Mouse (Mus musculus): ENCODE results near the gene Adamtsl5. TPM values are rescaled to one million over a fixed set of nuclear protein-coding genes. Genes with fewer than 3 reads are reported as not detected.
A peak's percentile ranks its signal among the peaks of the same experiment; 100 is the strongest.

Gene Adamtsl5
- polyA plus RNA-seq, 1 experiment from 2014 or later, result 0.18 TPM

- WGBS, result 79% methylated on average over 54 of the region's 54 CpGs
- peaks cover 100% of the 10 kb centered on the region for H3K36me3 ChIP-seq (ENCODE audit: poor library complexity, severe bottlenecking)
Measured at GRCm38 (mm10) chr10:80312586-80313504, 35.4 kb downstream of the Adamtsl5 start.

GRCm38 (mm10) chr10:80311560-80311959, 36.7 kb downstream of the Adamtsl5 start:
- Histone ChIP-seq H3K27ac (no peak overlapping the region), H3K9ac (no peak overlapping the region), H3K4me3 (no peak overlapping the region), H3K4me1 (peaks cover 39% of the 10 kb centered on the region), H3K4me2 (no peak overlapping the region), H3K9me3 (replicated peaks) (no peaks in the 10 kb centered on the region), H3K36me3 (ENCODE audit: poor library complexity, severe bottlenecking) (peaks cover 100% of the 10 kb centered on the region), H3K27me3 (0 out of 2 replicates have a peak, but pooled peaks cover 3% of the 10 kb centered on the region)
- 91% methylated on average over 15 of the region's 16 CpGs for WGBS
- ATAC-seq, result no peak

More at GRCm38 (mm10) chr10:80312586-80313504, 35.4 kb downstream of the Adamtsl5 start:
- ATAC-seq, result no peak
- no peak overlapping the region for H3K27ac ChIP-seq
- H3K4me2 ChIP-seq, result no peak overlapping the region
- H3K9me3 ChIP-seq (replicated peaks), result no peaks in the 10 kb centered on the region
- no peak overlapping the region for H3K9ac ChIP-seq
- H3K4me3 ChIP-seq, result no peak overlapping the region
- H3K4me1 ChIP-seq, result peaks cover 50% of the 10 kb centered on the region
- H3K27me3 ChIP-seq, result 0 out of 2 replicates have a peak, but pooled peaks cover 3% of the 10 kb centered on the region

- H3K4me2 ChIP-seq, result peak overlapping the region; percentile 35
- peak overlapping the region; percentile 14 for H3K4me3 ChIP-seq
- peaks cover 84% of the 10 kb centered on the region for H3K36me3 ChIP-seq (ENCODE audit: poor library complexity, severe bottlenecking)
- no peak overlapping the region for H3K27ac ChIP-seq
- H3K9ac ChIP-seq, result peak overlapping the region; percentile 40; the same call in 1 of the 2 replicates
- WGBS, result 32% methylated on average over 25 of the region's 25 CpGs
- no peak for ATAC-seq
- no peaks in the 10 kb centered on the region for H3K9me3 ChIP-seq (replicated peaks)
- H3K27me3 ChIP-seq, result no peaks in the 10 kb centered on the region
- peaks cover 59% of the 10 kb centered on the region for H3K4me1 ChIP-seq
Measured at GRCm38 (mm10) chr10:80304862-80305261, 43.4 kb downstream of the Adamtsl5 start.

- H3K27ac ChIP-seq, result no peak overlapping the region
- H3K4me1 ChIP-seq, result peaks cover 63% of the 10 kb centered on the region
- H3K4me2 ChIP-seq, result peak overlapping the region; percentile 35
- H3K36me3 ChIP-seq (ENCODE audit: poor library complexity, severe bottlenecking), result peaks cover 80% of the 10 kb centered on the region
- peak overlapping the region; percentile 14; the same call in 1 of the 2 replicates for H3K4me3 ChIP-seq
- H3K27me3 ChIP-seq, result no peaks in the 10 kb centered on the region
- H3K9ac ChIP-seq, result peak overlapping the region; percentile 40; the same call in 1 of the 2 replicates
- H3K9me3 ChIP-seq (replicated peaks), result no peaks in the 10 kb centered on the region
- ATAC-seq, result no peak
- 36% methylated on average over 12 of the region's 12 CpGs for WGBS
Measured at GRCm38 (mm10) chr10:80304458-80304857, 43.8 kb downstream of the Adamtsl5 start.

- Histone ChIP-seq H3K4me1 (peaks cover 78% of the 10 kb centered on the region), H3K9ac (peak overlapping the region; percentile 99), H3K9me3 (replicated peaks) (no peaks in the 10 kb centered on the region), H3K27ac (peak overlapping the region; percentile 26; the same call in 1 of the 2 replicates), H3K4me3 (peak overlapping the region; percentile 73), H3K4me2 (peak overlapping the region; percentile 86), H3K27me3 (no peaks in the 10 kb centered on the region), H3K36me3 (ENCODE audit: poor library complexity, severe bottlenecking) (peaks cover 60% of the 10 kb centered on the region)
- no peak for ATAC-seq
- 21% methylated on average over 9 of the region's 9 CpGs for WGBS
Measured at GRCm38 (mm10) chr10:80302471-80302881, 45.7 kb downstream of the Adamtsl5 start.

GRCm38 (mm10) chr10:80302082-80302355, 46.2 kb downstream of the Adamtsl5 start:
- 62% methylated on average over 5 of the region's 5 CpGs for WGBS
- Histone ChIP-seq H3K4me3 (peak overlapping the region; percentile 73), H3K36me3 (ENCODE audit: poor library complexity, severe bottlenecking) (peaks cover 55% of the 10 kb centered on the region), H3K9me3 (replicated peaks) (no peaks in the 10 kb centered on the region), H3K27ac (peak overlapping the region; percentile 98; the same call in 1 of the 2 replicates), H3K27me3 (no peaks in the 10 kb centered on the region), H3K9ac (peak overlapping the region; percentile 99), H3K4me2 (peak overlapping the region; percentile 86), H3K4me1 (peaks cover 83% of the 10 kb centered on the region)
- ATAC-seq, result no peak

- peaks cover 50% of the 10 kb centered on the region for H3K36me3 ChIP-seq (ENCODE audit: poor library complexity, severe bottlenecking)
- ATAC-seq, result no peak; the same call in 1 of the 2 replicates
- H3K4me3 ChIP-seq, result peak overlapping the region; percentile 73
- no peaks in the 10 kb centered on the region for H3K9me3 ChIP-seq (replicated peaks)
- peak overlapping the region; percentile 86 for H3K4me2 ChIP-seq
- peak overlapping the region; percentile 99 for H3K9ac ChIP-seq
- 70% methylated on average over 9 of the region's 10 CpGs for WGBS
- H3K27me3 ChIP-seq, result no peaks in the 10 kb centered on the region
- H3K4me1 ChIP-seq, result peaks cover 88% of the 10 kb centered on the region
- peak overlapping the region; percentile 98 for H3K27ac ChIP-seq
Measured at GRCm38 (mm10) chr10:80301256-80302081, 46.7 kb downstream of the Adamtsl5 start.

- Histone ChIP-seq H3K4me2 (peak overlapping the region; percentile 86), H3K4me3 (peak overlapping the region; percentile 73), H3K9ac (peak overlapping the region; percentile 99), H3K4me1 (peaks cover 91% of the 10 kb centered on the region), H3K27ac (peak overlapping the region; percentile 98), H3K9me3 (replicated peaks) (no peaks in the 10 kb centered on the region), H3K36me3 (ENCODE audit: poor library complexity, severe bottlenecking) (peaks cover 42% of the 10 kb centered on the region), H3K27me3 (no peaks in the 10 kb centered on the region)
- 5% methylated on average over 11 of the region's 11 CpGs for WGBS
- peak; percentile 83 for ATAC-seq
Measured at GRCm38 (mm10) chr10:80300672-80301181, 47.5 kb downstream of the Adamtsl5 start.

GRCm38 (mm10) chr10:80299824-80300223, 48.4 kb downstream of the Adamtsl5 start:
- H3K4me1 ChIP-seq, result peaks cover 94% of the 10 kb centered on the region
- ATAC-seq, result no peak
- WGBS, result 43% methylated on average over 10 of the region's 10 CpGs
- peak overlapping the region; percentile 99 for H3K9ac ChIP-seq
- H3K4me3 ChIP-seq, result peak overlapping the region; percentile 73
- H3K27ac ChIP-seq, result peak overlapping the region; percentile 98
- H3K36me3 ChIP-seq (ENCODE audit: poor library complexity, severe bottlenecking), result peaks cover 36% of the 10 kb centered on the region
- H3K27me3 ChIP-seq, result no peaks in the 10 kb centered on the region
- H3K9me3 ChIP-seq (replicated peaks), result no peaks in the 10 kb centered on the region
- H3K4me2 ChIP-seq, result peak overlapping the region; percentile 86

- H3K4me2 ChIP-seq, result peak overlapping the region; percentile 86
- H3K4me1 ChIP-seq, result peaks cover 94% of the 10 kb centered on the region
- H3K27me3 ChIP-seq, result no peaks in the 10 kb centered on the region
- 4% methylated on average over 15 of the region's 15 CpGs for WGBS
- no peak for ATAC-seq
- H3K4me3 ChIP-seq, result peak overlapping the region; percentile 73
- peak overlapping the region; percentile 98 for H3K27ac ChIP-seq
- H3K9ac ChIP-seq, result peak overlapping the region; percentile 99
- H3K36me3 ChIP-seq (ENCODE audit: poor library complexity, severe bottlenecking), result peaks cover 36% of the 10 kb centered on the region
- no peaks in the 10 kb centered on the region for H3K9me3 ChIP-seq (replicated peaks)
Measured at GRCm38 (mm10) chr10:80299301-80299700, 48.9 kb downstream of the Adamtsl5 start.

GRCm38 (mm10) chr10:80298571-80299281, 49.5 kb downstream of the Adamtsl5 start:
- Histone ChIP-seq H3K9me3 (replicated peaks) (no peaks in the 10 kb centered on the region), H3K4me1 (peaks cover 94% of the 10 kb centered on the region), H3K4me2 (peak overlapping the region; percentile 86), H3K4me3 (peak overlapping the region; percentile 73), H3K27ac (peak overlapping the region; percentile 98), H3K9ac (peak overlapping the region; percentile 99), H3K36me3 (ENCODE audit: poor library complexity, severe bottlenecking) (peaks cover 36% of the 10 kb centered on the region), H3K27me3 (no peaks in the 10 kb centered on the region)
- WGBS, result 2% methylated on average over 24 of the region's 26 CpGs
- ATAC-seq, result peak; percentile 86
